Mouse (Mus musculus) intestine, embryonic 15.5 days (tissue): ENCODE results near the gene Sec14l3. TPM values are rescaled to one million over a fixed set of nuclear protein-coding genes. Genes with fewer than 3 reads are reported as not detected.
"Not testable (repeated sequence)": the region's sequence is repeated elsewhere in the genome, so short reads cannot be mapped to it uniquely, and the experiment has no call there.

Experiments
- ATAC-seq: fragments of 200-750 bp; cut with Nextera tagmentation; 2 replicates; pipeline ENCODE4 v1.8.0; 2017; ENCODE audit warnings: moderate TSS enrichment, moderate library complexity
- H3K27ac ChIP-seq: fragments of 300-500 bp; sonication (generic); 2 replicates; pipeline ENCODE4 v1.5.1; 2015; ENCODE audit warnings: mild to moderate bottlenecking, inconsistent platforms
- H3K27me3 ChIP-seq: fragments of 300-500 bp; sonication (generic); replicated peaks from 2 replicates; pipeline ENCODE4 v1.6.1; 2015; ENCODE audit warnings: inconsistent platforms
- H3K36me3 ChIP-seq: fragments of 300-500 bp; sonication (generic); 2 replicates; pipeline ENCODE4 v1.6.1; 2015; ENCODE audit warnings: inconsistent platforms
- H3K4me1 ChIP-seq: fragments of 300-500 bp; sonication (generic); replicated peaks from 2 replicates; pipeline ENCODE4 v1.6.1; 2015; ENCODE audit warnings: inconsistent platforms
- H3K4me2 ChIP-seq: fragments of 300-500 bp; sonication (generic); replicated peaks from 2 replicates; pipeline ENCODE4 v1.6.1; 2015; ENCODE audit warnings: mild to moderate bottlenecking, inconsistent platforms
- H3K4me3 ChIP-seq: fragments of 300-500 bp; sonication (generic); replicated peaks from 2 replicates; pipeline ENCODE4 v1.5.1; 2015; ENCODE audit warnings: inconsistent platforms
- H3K9ac ChIP-seq: fragments of 300-500 bp; sonication (generic); 2 replicates; pipeline ENCODE4 v1.6.1; 2015; ENCODE audit warnings: inconsistent platforms
- H3K9me3 ChIP-seq: fragments of 300-500 bp; sonication (generic); 2 replicates; pipeline ENCODE4 v1.6.1; 2016; ENCODE audit warnings: inconsistent platforms
- WGBS: fragments of 180-500 bp; shearing (Covaris S2); methylation state at CpG from one replicate; pipeline ENCODE4 v1.1.7; 2015; 5-methylcytosine and 5-hydroxymethylcytosine counted together
- polyA plus RNA-seq: library from polyadenylated mRNA; unstranded; fragments of >200 nt; fragmentation: Nextera tagmentation; extraction: Ambion mirVana; gene quantifications from 2 replicates; pipeline ENCODE4 v1.2.1, GENCODE M21; 2015

Sec14l3 gene
- polyA plus RNA-seq, 1 experiment from 2014 or later: not detected

GRCm38 (mm10) chr11:4095171-4096053, 30.8 kb downstream of the Sec14l3 start, which contains the start of gene Mtfp1:
Gene Mtfp1 (minus strand): TSS chr11:4095445.
- no peaks in the 10 kb centered on the region; the same call in 1 of the 2 replicates for H3K27me3 ChIP-seq
- H3K4me2 ChIP-seq: peak within 1 kb of the TSS; percentile 75
- H3K9ac ChIP-seq: peak within 1 kb of the TSS; percentile 58
- peaks cover 18% of the 10 kb centered on the region for H3K36me3 ChIP-seq
- H3K4me3 ChIP-seq: peak within 1 kb of the TSS; percentile 53
- ATAC-seq: peak; percentile 9; the same call in 1 of the 2 replicates
- peak within 1 kb of the TSS; percentile 84 for H3K27ac ChIP-seq
- 8% methylated on average over 29 of the region's 34 CpGs for WGBS
- H3K4me1 ChIP-seq: peaks cover 19% of the 10 kb centered on the region
- no peaks in the 10 kb centered on the region for H3K9me3 ChIP-seq

- Histone ChIP-seq H3K9me3 (no peaks in the 10 kb centered on the region), H3K4me1 (peaks cover 19% of the 10 kb centered on the region), H3K4me2 (peak overlapping the region; percentile 75), H3K4me3 (peak overlapping the region; percentile 53), H3K27me3 (no peaks in the 10 kb centered on the region; the same call in 1 of the 2 replicates), H3K27ac (peak overlapping the region; percentile 86), H3K9ac (peak overlapping the region; percentile 57), H3K36me3 (peaks cover 11% of the 10 kb centered on the region)
- peak; percentile 96 for ATAC-seq
- 3% methylated on average over 45 of the region's 45 CpGs for WGBS
Observed at GRCm38 (mm10) chr11:4096054-4096984, 31.7 kb downstream of the Sec14l3 start.

GRCm38 (mm10) chr11:4097091-4097621, 32.5 kb downstream of the Sec14l3 start:
- Histone ChIP-seq H3K27ac (peak overlapping the region; percentile 86), H3K4me2 (peak overlapping the region; percentile 75)
- WGBS: 30% methylated on average over 10 of the region's 10 CpGs

GRCm38 (mm10) chr11:4098120-4098519, 33.5 kb downstream of the Sec14l3 start:
- no peak for ATAC-seq
- no peak overlapping the region for H3K4me2 ChIP-seq
- H3K4me1 ChIP-seq: peaks cover 19% of the 10 kb centered on the region
- no peaks in the 10 kb centered on the region; the same call in 1 of the 2 replicates for H3K27me3 ChIP-seq
- WGBS: 69% methylated on average over 8 of the region's 8 CpGs
- no peaks in the 10 kb centered on the region for H3K9me3 ChIP-seq
- H3K27ac ChIP-seq: no peak overlapping the region
- no peak overlapping the region for H3K4me3 ChIP-seq
- no peaks in the 10 kb centered on the region for H3K36me3 ChIP-seq
- no peak overlapping the region for H3K9ac ChIP-seq

More at GRCm38 (mm10) chr11:4097091-4097621, 32.5 kb downstream of the Sec14l3 start:
- peak; percentile 23 for ATAC-seq
- H3K4me3 ChIP-seq: peak overlapping the region; percentile 53
- H3K4me1 ChIP-seq: peaks cover 19% of the 10 kb centered on the region
- no peaks in the 10 kb centered on the region for H3K9me3 ChIP-seq
- no peaks in the 10 kb centered on the region; the same call in 1 of the 2 replicates for H3K27me3 ChIP-seq
- peak overlapping the region; percentile 57 for H3K9ac ChIP-seq
- peaks cover 3% of the 10 kb centered on the region for H3K36me3 ChIP-seq

GRCm38 (mm10) chr11:4098816-4099215, 34.2 kb downstream of the Sec14l3 start:
- 77% methylated on average over 7 of the region's 7 CpGs for WGBS
- Histone ChIP-seq H3K36me3 (no peaks in the 10 kb centered on the region), H3K4me3 (no peak overlapping the region), H3K9ac (no peak overlapping the region), H3K4me2 (no peak overlapping the region), H3K27me3 (no peaks in the 10 kb centered on the region; the same call in 1 of the 2 replicates), H3K27ac (no peak overlapping the region), H3K9me3 (no peaks in the 10 kb centered on the region), H3K4me1 (peaks cover 19% of the 10 kb centered on the region)
- ATAC-seq: no peak

- 68% methylated on average over 3 of the region's 3 CpGs for WGBS
- ATAC-seq: no peak
- no peaks in the 10 kb centered on the region for H3K9me3 ChIP-seq
Observed at GRCm38 (mm10) chr11:4099447-4099846, 34.8 kb downstream of the Sec14l3 start.

GRCm38 (mm10) chr11:4101851-4102250, 37.2 kb downstream of the Sec14l3 start:
- Histone ChIP-seq H3K36me3 (no peaks in the 10 kb centered on the region), H3K27me3 (no peaks in the 10 kb centered on the region; the same call in 1 of the 2 replicates), H3K4me1 (peaks cover 5% of the 10 kb centered on the region), H3K9ac (no peak overlapping the region), H3K9me3 (no peaks in the 10 kb centered on the region), H3K4me2 (no peak overlapping the region), H3K27ac (no peak overlapping the region), H3K4me3 (no peak overlapping the region)
- 84% methylated on average over 5 of the region's 5 CpGs for WGBS
- ATAC-seq: no peak

More at GRCm38 (mm10) chr11:4099447-4099846, 34.8 kb downstream of the Sec14l3 start:
- Histone ChIP-seq H3K27me3 (no peaks in the 10 kb centered on the region; the same call in 1 of the 2 replicates), H3K27ac (no peak overlapping the region), H3K4me1 (peaks cover 14% of the 10 kb centered on the region), H3K4me3 (no peak overlapping the region), H3K36me3 (no peaks in the 10 kb centered on the region), H3K9ac (no peak overlapping the region), H3K4me2 (no peak overlapping the region)

GRCm38 (mm10) chr11:4103522-4103921, 38.9 kb downstream of the Sec14l3 start:
- ATAC-seq: no peak
- no peak overlapping the region for H3K9ac ChIP-seq
- H3K9me3 ChIP-seq: no peaks in the 10 kb centered on the region
- H3K27me3 ChIP-seq: no peaks in the 10 kb centered on the region; the same call in 1 of the 2 replicates
- H3K4me3 ChIP-seq: no peak overlapping the region
- no peak overlapping the region for H3K27ac ChIP-seq
- no peaks in the 10 kb centered on the region for H3K36me3 ChIP-seq
- H3K4me2 ChIP-seq: no peak overlapping the region
- WGBS: 71% methylated on average over 14 of the region's 14 CpGs
- no peaks in the 10 kb centered on the region for H3K4me1 ChIP-seq

- WGBS: 83% methylated on average over 5 of the region's 5 CpGs
- Histone ChIP-seq H3K36me3 (no peaks in the 10 kb centered on the region), H3K4me2 (no peak overlapping the region), H3K9me3 (no peaks in the 10 kb centered on the region), H3K4me1 (no peaks in the 10 kb centered on the region), H3K27ac (no peak overlapping the region), H3K9ac (no peak overlapping the region), H3K4me3 (no peak overlapping the region), H3K27me3 (no peaks in the 10 kb centered on the region)
- no peak for ATAC-seq
Observed at GRCm38 (mm10) chr11:4104989-4105388, 40.3 kb downstream of the Sec14l3 start.

- ATAC-seq: no peak
- Histone ChIP-seq H3K4me2 (no peak overlapping the region), H3K9ac (no peak overlapping the region), H3K4me1 (no peaks in the 10 kb centered on the region), H3K4me3 (no peak overlapping the region), H3K27ac (no peak overlapping the region), H3K36me3 (no peaks in the 10 kb centered on the region), H3K9me3 (no peaks in the 10 kb centered on the region), H3K27me3 (no peaks in the 10 kb centered on the region)
- 38% methylated on average over 6 of the region's 6 CpGs for WGBS
Observed at GRCm38 (mm10) chr11:4105444-4105843, 40.8 kb downstream of the Sec14l3 start.

- ATAC-seq: not testable (repeated sequence)
- 92% methylated on average over 6 of the region's 6 CpGs for WGBS
Observed at GRCm38 (mm10) chr11:4107901-4108300, 43.3 kb downstream of the Sec14l3 start.

More at GRCm38 (mm10) chr11:4107901-4108300, 43.3 kb downstream of the Sec14l3 start:
- not testable (repeated sequence) for H3K4me2 ChIP-seq, H3K9ac ChIP-seq, H3K27ac ChIP-seq, H3K4me3 ChIP-seq, H3K9me3 ChIP-seq, H3K4me1 ChIP-seq, H3K27me3 ChIP-seq, H3K36me3 ChIP-seq
